Mouse (Mus musculus) olfactory bulb, adult 2 months (tissue): ENCODE data around the gene 1700001J03Rik. TPM values are rescaled to one million over a fixed set of nuclear protein-coding genes. Genes with fewer than 3 reads are reported as not detected.
"Not testable (repeated sequence)": the region's sequence is repeated elsewhere in the genome, so short reads cannot be mapped to it uniquely, and the experiment has no call there.

Source experiments
- H3K27ac ChIP-seq: fragments of 200-500 bp; 2 replicates; pipeline ENCODE4 v1.5.1; 2012; ENCODE audit warnings: low read depth, low read length; ENCODE audit not compliant: insufficient read depth
- H3K4me1 ChIP-seq: fragments of 200-500 bp; 2 replicates; pipeline ENCODE4 v1.6.1; 2012; ENCODE audit warnings: low read length; ENCODE audit not compliant: control insufficient read depth, insufficient read depth
- H3K4me3 ChIP-seq: fragments of 200-500 bp; 2 replicates; pipeline ENCODE4 v1.5.1; 2012; ENCODE audit warnings: mild to moderate bottlenecking, low read depth, low read length, moderate library complexity; ENCODE audit not compliant: insufficient read depth
- CTCF ChIP-seq: fragments of 200-500 bp; IDR thresholded peaks from 2 replicates; pipeline ENCODE4 v1.5.1; 2012; ENCODE audit warnings: low read depth, mild to moderate bottlenecking, low read length, moderate library complexity; ENCODE audit not compliant: insufficient read depth
- POLR2A ChIP-seq: fragments of 200-500 bp; IDR thresholded peaks from 2 replicates; pipeline ENCODE4 v1.6.1; 2012; ENCODE audit warnings: mild to moderate bottlenecking, low read depth, low read length, moderate library complexity; ENCODE audit not compliant: insufficient read depth
- WGBS: fragments of 180-500 bp; shearing (Covaris S2); methylation state at CpG from one replicate; pipeline ENCODE4 v1.1.7; 2018; 5-methylcytosine and 5-hydroxymethylcytosine counted together
- polyA plus RNA-seq: library from polyadenylated mRNA; stranded (reverse); fragments of >200 nt; gene quantifications from 2 replicates; pipeline ENCODE4 v1.2.4, GENCODE M21; 2012; ENCODE audit warnings: low replicate concordance; ENCODE audit not compliant: missing spikeins, insufficient read depth, insufficient read length

Gene 1700001J03Rik
- polyA plus RNA-seq, 1 experiment = not detected

DNA sequence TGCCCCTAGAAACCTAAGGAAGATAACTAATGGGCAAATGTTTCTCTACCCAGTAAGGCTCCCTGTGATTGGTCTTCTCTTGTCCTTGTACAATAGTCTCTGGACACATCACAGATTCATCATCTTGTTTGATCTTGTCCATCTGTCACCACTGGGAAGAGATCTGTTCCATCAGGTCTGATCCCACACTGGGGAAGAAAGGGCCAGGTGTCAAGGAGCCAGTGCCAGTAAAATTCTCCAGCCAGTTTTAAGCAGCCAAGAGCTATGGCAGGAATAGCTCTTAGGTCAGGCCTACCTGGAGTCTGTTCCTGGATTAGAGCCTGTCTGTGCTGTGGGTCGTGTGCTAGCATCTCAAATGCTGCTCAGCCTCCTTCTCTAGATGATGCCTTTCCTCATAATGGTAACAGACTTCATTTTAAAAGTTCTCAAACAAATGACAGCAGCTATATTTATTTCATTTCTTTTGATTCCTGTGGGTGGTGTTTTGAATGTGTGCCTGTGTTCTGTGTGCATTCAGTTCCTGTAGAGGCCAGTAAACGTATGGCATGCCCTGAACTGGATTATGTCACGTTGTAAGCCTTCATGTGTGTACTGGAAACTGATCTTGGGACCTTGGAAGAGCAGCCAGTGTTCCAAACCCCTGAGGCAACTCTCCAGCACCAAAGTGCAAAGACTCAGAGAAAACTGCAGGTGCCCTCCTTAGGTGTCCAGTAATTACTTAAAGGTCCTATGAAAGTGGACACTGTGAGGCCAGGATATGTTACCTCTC is 5.6 kb upstream of the 1700001J03Rik start:
- TF ChIP-seq CTCF (no peak), POLR2A (no peak)
- Histone ChIP-seq H3K27ac (no peak overlapping the region), H3K4me1 (no peaks in the 10 kb centered on the region), H3K4me3 (no peak overlapping the region)
- 70% methylated on average over 3 of the region's 3 CpGs for WGBS

DNA sequence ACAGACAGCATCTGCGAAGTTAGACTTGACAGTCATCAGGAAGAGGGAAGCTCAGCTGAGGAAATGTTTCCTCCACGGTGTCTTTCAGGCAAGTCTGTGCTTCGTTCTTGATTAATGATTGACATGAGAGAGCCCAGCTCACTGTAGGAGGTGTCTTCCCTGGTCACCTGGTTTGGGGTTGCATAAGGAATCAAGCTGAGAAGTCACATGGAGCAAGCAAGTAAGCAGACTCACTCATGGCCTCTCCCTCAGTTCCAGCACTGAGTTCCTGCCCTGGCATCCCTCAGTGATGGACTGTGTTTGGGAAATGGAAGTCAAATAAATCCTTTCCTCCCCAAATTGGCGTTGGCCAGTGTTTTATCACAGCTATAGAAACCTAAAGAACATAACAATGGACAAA is 5.0 kb upstream of the 1700001J03Rik start:
- no peak for TF ChIP-seq CTCF
- no peak for TF ChIP-seq POLR2A
- WGBS = 78% methylated on average over 4 of the region's 4 CpGs
- Histone ChIP-seq H3K27ac (no peak overlapping the region), H3K4me3 (no peak overlapping the region), H3K4me1 (no peaks in the 10 kb centered on the region)

GRCm38 (mm10) chr5:146188712-146189111 is 3.6 kb upstream of the 1700001J03Rik start:
- WGBS = 83% methylated on average over 7 of the region's 7 CpGs
- TF ChIP-seq CTCF (no peak), POLR2A (no peak)

DNA sequence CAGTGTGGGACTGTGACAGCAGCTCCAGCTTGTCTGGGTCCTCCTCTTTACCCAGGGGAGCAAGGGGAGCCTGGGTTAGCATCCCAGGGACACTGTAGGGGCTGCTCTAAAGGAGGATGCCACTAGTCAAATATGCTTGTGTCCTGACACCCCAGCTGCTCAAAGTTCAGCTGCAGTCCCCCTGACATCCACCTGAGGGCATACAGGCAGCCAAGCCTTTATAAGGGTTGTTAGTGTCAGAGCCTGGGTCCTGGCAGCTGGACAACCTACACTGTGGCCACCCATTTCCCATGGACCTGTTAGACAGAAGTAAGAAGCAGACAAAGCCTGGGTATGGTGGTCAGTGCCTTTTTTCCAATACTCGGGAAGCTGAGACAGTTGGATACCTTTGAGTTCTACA is 3.0 kb upstream of the 1700001J03Rik start:
- Histone ChIP-seq H3K27ac (no peak overlapping the region), H3K4me3 (no peak overlapping the region), H3K4me1 (no peaks in the 10 kb centered on the region)
- TF ChIP-seq CTCF = no peak
- no peak for TF ChIP-seq POLR2A
- WGBS = 84% methylated on average over 1 of the region's 1 CpGs

More at GRCm38 (mm10) chr5:146188712-146189111, 3.6 kb upstream of the 1700001J03Rik start:
- H3K4me3 ChIP-seq = no peak overlapping the region
- no peak overlapping the region for H3K27ac ChIP-seq
- H3K4me1 ChIP-seq = no peaks in the 10 kb centered on the region

GRCm38 (mm10) chr5:146187441-146187840 is 2.3 kb upstream of the 1700001J03Rik start:
- not testable (repeated sequence) for H3K27ac ChIP-seq, H3K4me3 ChIP-seq, H3K4me1 ChIP-seq
- 33% methylated on average over 5 of the region's 5 CpGs for WGBS

GRCm38 (mm10) chr5:146172744-146173143 is 12.4 kb downstream of the 1700001J03Rik start:
- H3K4me3 ChIP-seq, H3K27ac ChIP-seq, H3K4me1 ChIP-seq: not testable (repeated sequence)
- WGBS = 66% methylated on average over 4 of the region's 4 CpGs

DNA sequence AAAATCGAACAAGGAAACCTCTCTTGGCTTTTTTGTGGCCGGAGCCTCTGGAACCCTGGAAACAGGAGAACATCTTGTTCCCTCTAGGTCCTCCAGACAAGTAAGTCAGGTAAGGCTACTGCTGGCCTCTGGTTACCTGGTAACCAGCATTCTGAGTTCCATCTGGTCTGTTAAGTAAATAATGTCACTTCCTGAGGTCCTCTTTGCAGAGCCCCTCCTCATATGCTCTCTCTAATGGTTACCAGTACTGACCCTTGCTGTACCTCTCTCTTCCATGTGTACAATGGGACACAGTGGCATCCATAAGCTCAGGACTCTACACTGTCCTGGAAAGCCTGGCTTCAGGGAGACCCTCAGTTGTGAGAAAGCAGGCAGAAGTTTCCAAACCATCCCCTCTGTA is 14.5 kb downstream of the 1700001J03Rik start, which contains the start of gene Gm6309:
Gm6309 (minus strand) TSS at position 101 of the 400 bp plus-strand sequence.
- WGBS = 66% methylated on average over 2 of the region's 2 CpGs
- not testable (repeated sequence) for H3K4me1 ChIP-seq, H3K4me3 ChIP-seq, H3K27ac ChIP-seq

GRCm38 (mm10) chr5:146160439-146160838 is 24.7 kb downstream of the 1700001J03Rik start, which contains the start of gene Gm5565:
TSS of gene Gm5565 (minus strand) at chr5:146160539.
- not testable (repeated sequence) for H3K27ac ChIP-seq, H3K4me3 ChIP-seq, H3K4me1 ChIP-seq
- 92% methylated on average over 3 of the region's 3 CpGs for WGBS

DNA sequence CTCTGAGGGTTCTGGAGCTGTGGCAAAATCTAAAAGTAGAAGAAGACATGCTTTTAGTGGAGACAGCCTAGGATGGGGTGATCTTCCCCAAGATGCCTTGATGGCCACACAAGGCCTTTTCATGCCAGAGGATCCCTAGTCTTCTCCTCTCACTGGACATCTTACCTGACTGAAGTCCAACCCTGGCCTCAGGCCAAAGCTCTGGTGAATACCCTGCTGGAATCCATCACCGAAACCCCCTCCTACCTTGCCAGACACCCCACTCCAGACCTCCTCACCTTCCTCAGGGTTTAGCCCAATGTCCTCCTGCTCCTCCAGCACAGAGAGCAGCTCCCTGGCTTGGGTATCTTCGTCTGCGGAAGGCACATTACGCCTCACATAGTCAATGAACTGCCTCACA is 26.8 kb downstream of the 1700001J03Rik start:
- not testable (repeated sequence) for H3K27ac ChIP-seq, H3K4me3 ChIP-seq, H3K4me1 ChIP-seq
- 88% methylated on average over 4 of the region's 4 CpGs for WGBS

DNA sequence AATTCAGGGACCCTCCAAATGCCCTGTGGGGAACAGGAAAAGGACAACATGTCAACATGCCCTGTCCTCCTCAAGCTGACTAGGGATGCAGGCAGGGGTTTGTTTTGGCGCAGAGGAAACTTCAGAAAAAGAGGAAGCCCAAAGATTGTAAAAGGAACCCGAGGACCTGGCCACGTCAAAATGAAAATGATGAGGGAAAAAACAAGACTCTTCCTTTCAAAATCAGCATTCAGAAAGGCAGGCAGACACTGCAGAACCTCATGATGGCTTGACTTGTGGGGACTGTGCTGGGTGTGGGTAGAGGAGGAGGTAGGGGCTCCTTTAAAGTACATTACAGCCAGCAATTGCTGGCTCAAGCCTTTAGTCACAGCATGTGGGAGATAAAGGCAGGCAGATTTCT is 34.6 kb downstream of the 1700001J03Rik start:
- WGBS = 71% methylated on average over 3 of the region's 3 CpGs
- TF ChIP-seq CTCF (no peak), POLR2A (no peak)
- no peaks in the 10 kb centered on the region for H3K4me1 ChIP-seq
- no peak overlapping the region for H3K4me3 ChIP-seq
- H3K27ac ChIP-seq = no peak overlapping the region
